Mouse (Mus musculus) cortical plate, adult 2 months (tissue): ENCODE data around the gene Lins1.

Experiments
- CTCF ChIP-seq: fragments of 200-500 bp; IDR thresholded peaks from 2 replicates; pipeline ENCODE4 v1.5.1; 2011; ENCODE audit warnings: mild to moderate bottlenecking, control low read depth, low read length; ENCODE audit not compliant: insufficient read depth; ENCODE audit errors: extremely low read depth
- POLR2A ChIP-seq: fragments of 200-500 bp; IDR thresholded peaks from 2 replicates; pipeline ENCODE4 v1.6.1; 2011; ENCODE audit warnings: mild to moderate bottlenecking, low read length, control low read depth; ENCODE audit not compliant: insufficient read depth; ENCODE audit errors: extremely low read depth

DNA sequence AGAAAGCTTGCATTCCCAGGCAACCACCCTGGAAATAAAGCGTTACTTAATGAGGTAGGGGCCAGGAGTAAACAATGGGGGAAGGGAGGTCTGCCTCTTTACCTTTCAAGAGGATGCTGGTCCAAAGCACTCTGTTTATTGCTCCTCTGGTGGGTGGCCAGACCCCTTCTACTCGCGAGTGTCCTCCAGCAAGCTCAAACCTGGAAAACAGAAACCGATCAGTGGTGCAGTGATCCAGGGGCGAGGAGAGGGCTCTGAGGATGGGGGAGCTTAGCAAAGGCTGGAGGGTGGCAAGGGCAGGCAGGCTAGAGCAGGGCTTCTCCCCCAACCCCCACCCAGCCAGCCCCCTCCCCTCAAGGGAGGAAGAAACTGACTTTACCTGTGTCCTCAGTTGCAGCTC is 968 bp upstream of the Lins1 start:
- TF ChIP-seq CTCF (no peak), POLR2A (no peak)
